Mouse (Mus musculus) A20 (cell line): ENCODE data around the gene Lta.
A peak's percentile ranks its signal among the peaks of the same experiment; 100 is the strongest.

Source experiments
- DNase-seq: peaks from one replicate; pipeline ENCODE4 v3.0.0-alpha.2; 2011; ENCODE audit warnings: low read depth, low spot score

The Lta gene

DNA sequence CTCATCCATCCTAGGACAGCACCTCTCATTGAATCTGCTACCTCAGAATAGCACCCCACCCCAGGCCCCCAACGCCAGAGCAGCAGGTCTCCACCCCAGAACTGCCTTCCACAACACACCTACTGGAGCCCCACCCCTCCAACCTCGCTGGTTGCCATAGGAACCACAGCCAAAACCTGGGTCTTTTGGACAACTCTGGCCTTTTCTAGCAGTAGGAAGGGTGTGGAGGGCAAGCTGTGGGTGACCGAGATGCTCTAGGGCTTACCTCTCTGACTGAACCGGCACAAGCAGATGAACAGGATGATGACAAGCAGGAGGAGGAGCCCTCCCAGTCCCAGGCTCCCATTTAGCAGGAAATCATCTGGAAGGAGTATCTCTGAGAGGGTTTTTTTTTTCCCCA is 18.5 kb downstream of the Lta start:
- DNase-seq: peak; percentile 91

DNA sequence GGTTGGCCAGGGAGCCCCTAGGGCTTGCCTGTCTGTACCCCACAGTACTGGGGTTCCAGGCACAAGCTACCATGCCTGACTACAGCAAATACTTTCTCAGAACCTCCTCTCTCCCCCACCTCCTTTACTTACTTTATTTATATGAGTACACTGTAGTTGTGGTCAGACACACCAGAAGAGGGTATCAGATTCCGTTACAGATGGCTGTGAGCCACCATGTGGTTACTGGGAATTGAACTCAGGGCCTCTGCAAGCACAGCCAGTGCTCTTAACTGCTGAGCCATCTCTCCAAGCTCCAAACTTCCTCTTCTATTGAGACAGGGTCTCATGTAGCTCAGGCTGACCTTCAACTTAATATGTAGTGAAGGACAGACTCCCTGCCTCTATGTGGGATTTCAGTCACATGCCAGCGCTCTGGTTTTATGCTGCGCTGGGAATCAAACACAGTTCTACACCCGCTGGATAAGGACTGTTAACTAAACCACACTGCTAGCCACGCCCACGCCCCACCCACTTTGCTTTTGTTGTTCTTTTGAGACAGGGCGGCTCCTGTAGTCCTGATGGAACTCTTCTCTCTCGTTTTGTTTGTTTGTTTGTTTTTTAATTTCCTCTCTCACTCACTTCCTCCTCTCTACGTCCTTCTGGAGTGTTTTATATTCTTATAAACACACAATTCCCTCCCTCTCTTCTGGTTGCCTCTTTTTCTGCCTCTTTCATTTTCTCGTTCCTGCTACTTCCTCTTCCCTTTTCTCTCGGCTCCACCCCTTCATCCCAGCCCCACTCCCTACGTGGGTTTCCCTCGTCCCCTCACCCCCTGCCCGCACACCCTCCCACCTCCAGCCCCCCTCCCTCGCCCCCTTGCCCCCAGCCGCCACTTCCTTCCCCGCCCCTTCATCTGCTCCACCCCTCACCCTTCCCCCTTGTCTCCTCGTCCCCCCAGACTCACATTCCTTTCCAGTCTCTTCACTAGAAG is 19.2 kb downstream of the Lta start:
- peak; percentile 91 for DNase-seq

DNA sequence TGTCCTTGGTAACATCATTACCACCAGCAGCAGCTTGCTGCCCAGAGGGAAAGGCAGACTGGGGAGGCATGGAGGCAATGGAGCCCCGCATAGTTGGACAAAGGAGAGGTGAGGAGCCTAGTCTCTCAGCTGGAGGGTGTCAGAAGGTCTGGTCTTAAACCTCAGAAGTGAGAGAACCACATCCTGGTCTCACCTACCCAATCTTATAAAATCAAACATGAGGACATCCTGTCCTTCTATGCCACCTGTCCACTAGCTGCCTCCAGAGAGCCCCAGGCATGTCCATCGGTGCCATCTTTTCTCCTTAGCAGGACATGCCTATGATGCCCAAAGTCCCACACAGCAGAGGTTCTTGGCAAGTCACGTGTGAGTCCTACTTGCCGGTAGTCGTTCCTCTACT is 25.1 kb downstream of the Lta start:
- no peak for DNase-seq

DNA sequence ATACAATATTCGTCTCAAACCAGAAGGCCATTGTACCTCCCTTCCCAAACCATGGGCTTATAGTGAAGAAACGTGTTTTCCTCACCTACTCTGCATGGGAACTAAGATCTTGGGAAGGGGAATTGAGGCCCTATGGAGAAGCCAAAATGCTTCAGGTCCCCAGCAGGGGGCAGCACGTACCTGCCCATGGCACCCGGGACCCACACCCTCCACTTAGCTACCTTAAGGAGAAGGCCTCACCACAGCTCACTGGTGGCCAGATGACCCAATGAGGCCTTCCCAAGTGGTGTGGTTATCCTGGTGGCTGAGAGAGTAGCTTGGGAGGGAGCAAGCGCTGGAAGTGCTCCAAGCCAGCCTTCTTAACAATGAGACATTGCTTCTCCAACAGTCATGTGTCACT is 26.6 kb downstream of the Lta start:
- peak; percentile 85 for DNase-seq

DNA sequence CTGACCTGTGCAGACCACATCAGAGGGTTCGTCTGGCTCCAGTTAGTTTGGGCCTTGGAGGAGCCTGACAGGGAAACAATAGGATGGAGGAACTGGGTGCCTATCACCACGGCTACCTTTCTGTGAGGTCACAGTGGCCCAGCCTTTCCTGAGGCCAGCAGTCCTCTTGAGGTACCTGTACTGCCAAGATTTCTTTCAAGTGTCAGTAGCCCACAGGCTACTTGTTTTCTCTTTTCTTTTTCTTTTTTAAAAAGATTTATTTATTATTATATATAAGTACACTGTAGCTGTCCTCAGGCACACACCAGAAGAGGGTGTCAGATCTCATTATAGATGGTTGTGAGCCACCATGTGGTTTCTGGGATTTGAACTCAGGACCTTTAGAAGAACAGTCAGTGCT is 29.2 kb downstream of the Lta start, which contains the start of gene Aif1:
Gene Aif1, minus strand, starts transcription at position 101 of the 400 bp plus-strand sequence.
- no peak for DNase-seq

DNA sequence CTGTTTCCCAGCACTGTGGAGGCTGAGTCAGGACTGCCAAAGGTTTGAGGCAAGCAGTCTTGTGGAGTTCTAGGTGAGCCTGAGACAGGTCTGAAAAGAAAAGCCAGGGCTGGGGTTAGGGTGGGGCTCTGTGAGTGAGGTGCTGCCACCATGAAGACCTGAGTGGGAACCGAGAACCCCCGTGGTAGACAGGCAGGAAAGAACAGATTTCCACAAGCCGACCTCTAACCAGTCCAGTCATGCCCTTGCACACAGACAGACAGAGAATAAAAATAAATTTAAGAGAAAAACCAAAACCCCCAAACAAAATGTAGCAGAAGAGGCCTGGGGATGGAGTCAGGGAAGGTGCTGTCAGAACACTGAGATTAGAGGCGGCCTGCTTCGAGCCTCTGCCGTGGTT is 29.8 kb downstream of the Lta start:
- DNase-seq: no peak

DNA sequence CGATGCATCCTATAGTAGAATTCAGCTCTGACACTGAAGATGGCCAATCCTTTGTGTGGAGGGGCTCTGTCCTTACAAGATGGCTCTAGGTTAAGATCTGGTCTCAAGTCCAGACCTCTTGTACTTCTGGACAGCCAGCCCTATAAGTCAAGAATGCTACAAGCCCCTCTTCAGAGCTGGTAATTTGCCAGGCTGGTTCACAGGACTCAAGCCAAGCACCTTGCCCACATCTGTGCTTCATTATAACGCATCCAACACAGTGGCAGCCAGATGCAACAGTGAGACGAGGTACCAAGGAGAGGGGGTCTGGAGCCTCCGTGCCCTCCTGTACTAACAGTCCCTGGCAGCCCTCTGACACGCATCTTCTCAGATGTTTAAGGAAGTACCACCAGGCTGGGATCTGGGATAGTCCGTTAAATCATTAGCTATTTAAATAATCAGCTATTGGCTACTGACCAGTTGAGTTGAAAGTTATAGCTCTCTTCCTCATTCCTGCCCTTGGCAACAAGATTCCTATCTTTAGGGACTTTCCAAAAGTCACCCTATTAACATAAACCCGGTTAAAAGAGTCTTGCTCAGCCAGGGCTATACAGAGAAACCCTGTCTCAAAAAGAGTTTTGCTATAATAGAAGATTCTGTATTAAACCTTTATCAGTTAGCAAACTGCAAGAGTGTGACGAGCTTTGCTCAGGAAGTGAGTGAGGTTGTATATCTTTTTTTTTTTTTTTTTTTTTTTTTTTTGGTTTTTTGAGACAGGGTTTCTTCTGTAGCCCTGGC is 30.8 kb downstream of the Lta start:
- DNase-seq: peak; percentile 74

DNA sequence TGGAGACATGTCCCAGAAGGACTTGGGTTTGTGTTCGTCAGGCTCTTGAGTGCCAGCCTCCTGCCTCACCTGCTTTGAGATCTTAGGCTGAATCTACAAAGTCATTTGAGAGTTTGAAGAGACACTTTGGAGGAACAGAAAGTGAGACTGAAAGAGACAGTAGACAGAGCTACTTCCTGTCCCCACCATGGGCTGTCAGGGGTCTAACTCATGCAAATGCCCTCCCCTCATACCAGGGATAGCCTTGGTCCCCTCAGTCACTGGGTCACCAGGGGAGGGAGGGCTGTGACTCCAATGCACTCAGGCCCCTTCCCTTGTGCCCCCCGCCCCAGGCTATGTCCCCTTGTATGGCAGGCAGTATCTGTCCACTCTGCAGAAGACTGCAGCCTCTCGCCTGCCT is 31.8 kb downstream of the Lta start:
- DNase-seq: peak; percentile 91

DNA sequence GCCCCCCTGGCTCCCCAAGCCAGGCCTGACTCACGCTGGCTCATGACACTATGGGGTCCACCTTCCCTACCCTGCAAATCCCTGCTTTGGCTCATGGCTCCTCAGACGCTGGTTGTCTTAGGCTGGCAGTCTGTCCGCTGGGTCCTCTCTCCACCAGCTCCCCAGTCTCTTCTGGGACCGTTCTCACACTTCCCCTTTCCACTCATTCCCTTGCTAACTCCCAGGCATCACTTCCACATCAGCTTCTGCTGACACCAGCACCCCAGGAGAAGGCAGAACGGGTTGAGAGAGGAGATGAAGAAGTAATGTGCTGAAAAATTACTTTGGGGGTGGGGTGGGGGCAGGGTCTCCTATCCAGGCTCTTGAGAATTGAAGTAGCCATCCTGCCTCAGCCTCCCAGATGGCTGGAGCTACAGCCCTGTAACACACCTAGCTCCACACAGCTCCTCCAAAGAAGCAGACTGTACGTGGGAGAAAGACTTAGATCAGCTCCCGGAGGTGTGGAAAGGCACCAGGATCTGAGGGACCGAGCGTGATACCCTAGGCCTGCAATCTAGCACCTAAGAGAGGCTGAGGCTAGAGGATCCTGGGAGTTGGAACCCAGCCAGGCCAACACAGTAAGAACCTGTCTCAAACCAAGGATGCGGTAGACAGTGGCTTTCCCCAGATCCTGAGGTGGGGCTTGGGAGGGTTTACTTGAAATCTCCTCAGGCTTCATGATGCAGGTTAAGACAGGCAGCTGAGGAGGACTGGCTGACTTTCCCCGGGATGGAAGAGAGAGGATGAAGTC is 32.5 kb downstream of the Lta start:
- DNase-seq: peak; percentile 73

DNA sequence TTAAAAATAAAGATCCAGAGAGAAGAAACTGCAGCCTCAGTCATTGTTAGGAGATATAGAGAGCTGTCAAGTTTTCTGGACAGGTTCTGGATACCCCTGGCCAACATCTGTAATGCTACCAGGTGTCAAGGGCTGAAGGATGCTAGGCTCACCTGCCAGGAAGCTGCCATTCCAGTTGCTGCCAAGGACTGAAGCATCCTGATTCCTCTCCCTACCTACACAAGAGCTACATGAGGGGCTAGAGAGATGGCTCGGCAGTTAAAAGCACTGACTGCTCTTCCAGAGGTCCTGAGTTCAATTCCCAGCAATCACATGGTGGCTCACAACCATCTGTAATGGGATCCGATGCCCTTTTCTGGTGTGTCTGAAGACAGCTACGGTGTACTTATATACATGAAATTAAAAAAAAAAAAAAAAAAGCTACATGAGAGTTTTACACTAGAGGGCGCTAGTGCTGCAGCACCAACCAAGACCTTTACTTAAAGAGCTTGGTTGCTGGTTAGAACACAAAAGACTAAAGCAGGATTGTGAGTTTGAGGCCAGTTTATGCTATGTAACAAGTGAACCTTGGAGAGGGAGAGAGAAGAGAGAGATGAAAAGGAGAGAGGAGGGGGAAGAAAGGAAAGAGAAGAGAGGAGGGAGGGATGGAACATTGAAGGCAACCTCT is 36.5 kb downstream of the Lta start:
- DNase-seq: peak; percentile 84

DNA sequence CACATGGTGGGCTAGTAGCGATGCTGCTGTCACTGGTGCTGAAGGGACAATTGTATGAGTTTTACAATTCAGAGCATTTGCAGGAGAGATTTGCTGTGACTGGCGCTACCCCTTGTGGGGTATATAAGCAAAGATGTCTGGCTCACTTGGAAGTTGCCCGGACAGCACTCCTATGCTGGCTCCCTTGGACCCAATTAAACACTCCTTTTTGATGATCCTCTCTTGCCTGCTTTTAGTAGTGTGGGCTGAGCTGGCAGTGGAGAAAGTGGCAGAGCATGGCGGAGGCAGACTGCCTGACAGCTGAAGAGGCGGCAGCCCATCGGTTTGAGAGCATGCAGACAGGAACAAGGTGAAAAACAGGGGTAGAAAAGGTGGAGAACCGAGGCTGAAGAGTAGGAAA is 37.4 kb downstream of the Lta start:
- DNase-seq: no peak

DNA sequence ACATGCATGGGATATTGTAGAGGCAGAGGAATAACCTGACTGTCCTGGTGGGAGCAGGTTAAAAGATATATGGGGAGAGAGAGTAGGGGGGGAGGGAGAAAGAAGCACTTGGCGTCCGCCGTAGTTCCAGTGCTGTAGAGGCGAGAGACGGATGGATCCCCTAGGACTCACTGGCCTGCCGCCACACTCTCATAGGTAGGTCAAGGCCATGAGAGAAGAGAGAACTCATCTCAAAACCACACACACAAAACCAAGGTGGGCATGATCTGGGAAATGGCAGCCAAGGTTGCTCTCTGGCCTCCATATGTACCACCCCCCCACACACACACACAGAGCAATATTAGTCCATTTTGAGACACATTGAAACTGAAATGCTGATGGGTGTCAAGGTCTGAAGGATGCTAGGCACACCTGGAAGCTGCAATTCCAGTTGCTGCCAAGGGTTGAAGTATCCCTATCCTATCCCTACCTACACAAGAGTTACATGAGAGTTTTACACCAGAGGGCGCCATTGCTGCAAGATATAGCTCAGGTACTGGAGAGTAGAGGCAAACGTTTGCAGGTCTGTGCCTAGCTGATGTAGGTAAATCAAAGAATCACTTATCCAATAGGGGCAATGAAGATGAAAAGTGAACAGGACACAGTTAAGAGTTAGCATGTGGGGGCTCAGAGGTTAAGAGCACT is 38.7 kb downstream of the Lta start:
- DNase-seq: peak; percentile 88

DNA sequence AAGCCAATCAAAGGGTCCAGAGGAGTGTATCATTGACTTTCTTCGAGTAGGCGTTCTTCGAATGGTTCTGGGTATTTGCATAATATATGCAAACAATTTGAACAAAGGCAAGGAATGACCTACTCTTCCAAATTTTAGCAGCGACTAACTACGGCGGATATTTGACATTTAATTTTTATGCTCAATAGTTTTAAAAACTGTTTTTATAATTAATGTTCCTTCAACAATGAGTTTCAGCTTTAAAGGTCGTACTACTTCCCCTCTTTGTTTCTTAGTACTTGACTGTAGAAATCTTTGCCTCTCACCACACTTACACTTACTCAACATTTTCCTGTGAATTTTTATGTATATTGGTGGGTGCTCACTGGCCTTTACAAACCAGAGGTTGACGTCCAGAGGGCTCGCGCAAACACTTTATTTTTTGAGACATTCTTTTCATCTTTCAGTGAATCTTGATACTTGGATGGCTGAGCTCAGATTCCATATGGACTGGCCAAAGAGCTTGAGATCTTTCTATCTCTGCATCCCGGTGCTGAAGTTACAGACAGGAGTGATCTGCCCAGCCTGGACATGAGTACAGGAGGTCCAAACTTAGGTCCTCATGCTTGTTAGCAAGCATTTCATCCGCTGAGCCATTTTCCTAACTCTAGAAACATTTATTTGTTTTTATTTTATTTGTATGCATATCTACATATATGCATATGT is 39.5 kb downstream of the Lta start:
- DNase-seq: peak; percentile 35

DNA sequence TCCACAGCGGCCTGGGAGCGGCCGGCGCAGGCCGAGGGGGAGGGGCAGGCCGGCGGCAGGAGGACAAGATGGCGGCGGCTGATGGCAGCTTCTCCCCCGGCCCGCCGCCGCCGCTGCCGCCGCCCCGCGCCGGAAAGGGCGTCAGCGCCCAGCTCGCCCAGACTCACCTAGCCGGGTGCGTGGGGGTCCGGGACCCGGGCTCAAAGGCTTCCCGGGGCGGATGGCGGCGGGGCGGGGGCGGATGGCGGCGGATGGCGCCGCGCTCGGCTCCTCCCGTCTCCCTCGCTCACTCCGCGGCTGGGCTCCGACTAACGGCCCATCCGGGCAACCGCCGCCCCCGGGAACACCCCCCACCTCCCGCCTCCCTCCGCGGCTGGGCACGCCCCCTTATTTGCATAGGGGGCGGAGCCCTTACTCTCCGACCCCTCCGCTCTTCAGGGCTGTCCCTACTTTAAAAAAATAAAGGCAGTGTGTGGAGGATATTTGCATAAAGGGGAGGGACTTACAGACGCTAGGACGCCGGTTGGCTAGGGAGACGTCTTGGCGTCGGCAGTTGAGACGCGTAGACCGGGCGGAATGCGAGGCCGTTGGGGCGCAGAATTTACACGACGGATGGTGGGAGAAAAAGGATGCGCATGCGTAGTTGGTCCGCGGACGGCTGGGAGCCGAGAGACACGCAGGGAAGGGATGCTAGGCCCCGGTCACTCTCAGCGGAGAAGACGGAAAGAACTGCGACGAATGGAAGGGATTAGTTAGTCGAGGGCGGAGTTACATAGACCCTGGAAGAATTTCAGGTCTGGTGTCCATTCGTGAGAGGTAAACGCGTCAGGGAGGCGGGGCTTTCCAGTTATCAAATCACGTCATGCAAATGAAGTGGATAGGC is 40.3 kb downstream of the Lta start, which contains the start of gene Prrc2a:
Gene Prrc2a, minus strand, starts transcription at position 330 of the 883 bp plus-strand sequence.
- DNase-seq: peak; percentile 99

DNA sequence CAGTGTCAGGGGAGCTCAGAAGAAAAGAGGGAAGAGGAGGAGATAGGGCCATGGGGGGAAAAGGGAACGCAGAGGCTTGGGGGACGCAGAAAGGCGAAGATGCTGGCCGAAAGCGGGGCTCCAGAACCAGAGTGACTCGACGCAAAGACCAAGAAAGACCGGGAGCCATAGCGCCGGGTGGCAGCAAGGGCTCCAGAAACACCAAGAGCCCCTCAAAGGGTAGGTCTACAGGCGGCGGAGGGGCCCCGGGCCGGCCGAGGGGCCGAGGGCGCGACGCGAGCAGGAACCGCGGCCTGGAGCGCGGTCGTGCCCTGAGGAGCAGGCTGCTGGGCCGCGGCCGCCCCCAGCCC is 41.0 kb downstream of the Lta start:
- DNase-seq: peak; percentile 33

DNA sequence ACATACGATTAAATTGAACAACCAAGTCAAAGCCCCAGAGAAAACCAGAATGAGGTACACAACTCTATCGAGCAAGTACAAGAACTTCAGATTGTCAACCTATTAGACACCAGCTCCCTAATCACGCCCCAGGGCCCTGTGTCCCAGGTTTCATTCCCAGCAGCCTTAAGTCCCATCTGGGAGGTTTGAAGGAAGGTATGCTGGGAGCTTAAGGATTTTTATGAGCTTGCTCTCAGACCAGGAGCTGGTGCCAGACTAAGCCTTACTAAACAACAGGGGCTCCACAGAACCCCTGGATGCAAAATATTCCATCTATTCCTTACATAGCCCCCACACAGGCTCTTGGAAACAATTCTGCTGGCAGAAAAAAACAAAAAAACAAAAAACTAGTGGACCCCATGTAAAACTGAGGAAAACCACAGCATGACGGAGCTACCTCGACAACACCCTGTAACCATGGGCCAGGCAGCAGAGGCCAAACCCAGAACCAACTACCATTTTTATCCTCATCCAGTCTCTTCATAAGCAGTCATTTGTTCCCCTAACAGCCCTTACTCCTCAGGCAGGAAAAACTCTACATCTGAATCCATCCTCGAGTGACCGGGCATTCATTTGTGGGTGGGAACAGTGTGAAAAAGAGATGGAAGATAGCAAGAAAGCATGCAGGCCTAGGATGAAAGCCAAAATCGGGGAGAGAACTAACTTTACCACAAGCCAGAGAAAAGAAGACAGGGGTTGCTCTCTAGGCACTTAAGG is 41.6 kb downstream of the Lta start:
- DNase-seq: no peak

DNA sequence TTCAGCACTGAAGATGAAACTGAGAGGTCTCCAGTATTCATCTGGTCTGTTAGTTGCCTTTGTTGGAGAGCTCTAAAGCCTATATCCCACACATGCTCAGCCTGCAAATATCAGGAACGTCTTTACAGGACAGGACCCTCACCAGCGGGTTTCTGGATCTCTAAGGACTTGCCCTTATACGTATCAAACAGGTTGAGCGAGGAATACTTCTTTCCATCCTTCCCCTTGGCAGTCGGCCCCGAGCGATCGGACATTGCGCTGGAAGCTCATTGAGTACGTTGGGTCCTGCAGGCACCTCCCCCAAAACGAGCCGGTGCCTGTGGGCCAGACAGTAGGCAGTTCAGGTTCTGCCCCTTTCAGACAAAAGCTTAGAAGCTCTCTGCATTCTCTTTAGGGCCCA is 42.4 kb downstream of the Lta start:
- DNase-seq: no peak

DNA sequence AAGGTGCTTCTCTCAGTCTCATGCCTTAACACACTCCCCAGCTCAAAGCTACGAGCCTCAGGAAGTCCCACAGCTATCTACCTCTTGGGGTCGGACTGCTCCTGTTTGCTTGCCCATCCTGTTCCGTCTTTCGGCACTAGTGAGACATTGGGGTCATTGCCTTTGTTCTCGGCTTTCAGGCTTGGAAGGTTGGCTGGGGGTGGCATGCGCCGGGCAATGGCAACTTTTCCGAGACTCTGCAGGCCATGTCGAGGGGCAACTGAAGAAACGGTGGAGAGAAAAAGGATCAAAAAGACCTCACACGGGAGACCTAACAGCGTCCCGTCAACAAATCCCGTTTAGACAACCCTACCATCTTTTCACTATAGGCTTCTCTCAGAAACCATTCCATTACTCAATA is 43.0 kb downstream of the Lta start:
- no peak for DNase-seq
